Mouse (Mus musculus): ENCODE results near the gene Slc4a1ap. TPM values are rescaled to one million over a fixed set of nuclear protein-coding genes. Genes with fewer than 3 reads are reported as not detected.
"Not testable (repeated sequence)": the region's sequence is repeated elsewhere in the genome, so short reads cannot be mapped to it uniquely, and the experiment has no call there.

The Slc4a1ap gene
- total RNA-seq, 2 experiments from 2014 or later, result 47.1 to 50.7 TPM

DNA sequence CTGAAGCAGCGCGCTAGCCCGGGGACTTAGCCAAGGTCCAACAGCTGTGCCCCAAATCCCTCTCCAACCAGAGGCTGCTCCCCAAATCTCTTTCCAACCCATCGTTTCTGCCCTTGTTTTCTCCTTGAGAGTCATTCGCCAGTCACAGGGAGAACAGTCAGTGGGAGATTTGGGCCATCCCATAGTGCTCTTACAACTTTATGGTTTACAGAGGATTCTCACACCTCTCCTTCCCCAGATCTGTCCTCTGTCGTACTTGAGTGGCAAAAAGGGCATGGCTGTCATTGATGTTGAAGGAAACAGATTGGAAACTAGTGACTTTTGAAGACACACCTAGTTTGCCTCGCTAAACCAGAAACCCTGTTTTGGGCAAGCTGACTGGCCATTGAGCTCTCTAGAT, 37.1 kb downstream of the Slc4a1ap start:
- intact Hi-C loops (cut with DNase I), result loop anchor here (1.0 to 10.0 kb wide), 3 partner anchors 573 to 741 kb away; no protein-coding TSS in a partner anchor

GRCm38 (mm10) chr5:31564976-31565375, 38.2 kb downstream of the Slc4a1ap start:
- intact Hi-C loops (cut with DNase I), result loop anchor here (2.0 to 10.0 kb wide), 2 partner anchors 572 to 740 kb away; no protein-coding TSS in a partner anchor
- peak in 1 of 2 experiments; percentile 29 for DNase-seq (ENCODE audit: low spot score in 2 of 2)

More for the DNA sequence above, 37.1 kb downstream of the Slc4a1ap start:
- DNase-seq (ENCODE audit: low spot score in 2 of 2), result no peak

- intact Hi-C loops (cut with DNase I), result loop anchor here (10.0 kb wide), 1 partner anchor 739 kb away; no protein-coding TSS in a partner anchor
These were observed 39.2 kb downstream of the Slc4a1ap start for GRCm38 (mm10) chr5:31566026-31566425.

GRCm38 (mm10) chr5:31566457-31566856, 39.7 kb downstream of the Slc4a1ap start:
- intact Hi-C loops (cut with DNase I), result loop anchor here (10.0 kb wide), 1 partner anchor 738 kb away; no protein-coding TSS in a partner anchor
- no peak for DNase-seq (ENCODE audit: low spot score in 2 of 2)

More at GRCm38 (mm10) chr5:31566026-31566425, 39.2 kb downstream of the Slc4a1ap start:
- no peak for DNase-seq (ENCODE audit: low spot score in 2 of 2)

- DNase-seq (ENCODE audit: low spot score in 2 of 2), result no peak
- intact Hi-C loops (cut with DNase I), result loop anchor here (10.0 kb wide), 1 partner anchor 737 kb away; no protein-coding TSS in a partner anchor
These were observed 41.3 kb downstream of the Slc4a1ap start for GRCm38 (mm10) chr5:31567951-31568657.

DNA sequence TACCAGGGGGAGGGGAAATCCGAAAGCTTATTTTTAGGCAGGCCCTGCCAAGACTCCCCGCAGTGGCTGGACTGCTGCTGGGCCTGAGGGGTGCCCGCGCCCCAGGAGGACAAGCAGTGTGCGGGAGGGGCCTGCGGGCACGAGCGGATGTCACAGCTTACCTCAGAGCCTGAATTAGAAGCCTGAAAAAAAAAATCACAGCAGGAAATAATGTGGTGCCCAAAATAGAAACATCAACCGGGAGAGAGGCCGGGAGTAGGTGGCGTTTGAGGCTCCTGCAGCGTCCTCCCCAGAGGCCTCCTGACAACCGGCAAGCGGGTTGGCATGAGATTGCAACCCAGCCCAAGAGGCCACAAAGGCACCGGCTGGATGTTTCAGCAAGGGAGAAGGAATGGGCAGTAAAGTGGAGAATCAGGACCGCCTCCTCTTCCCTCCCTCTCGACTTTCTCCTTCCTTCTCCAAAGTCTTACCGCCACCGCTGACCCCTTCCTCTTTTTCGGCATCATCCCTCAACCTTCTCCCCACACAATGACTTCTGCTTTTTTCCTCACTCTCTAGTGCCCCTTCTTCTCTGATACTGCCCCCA, 44.3 kb downstream of the Slc4a1ap start:
- DNase-seq (ENCODE audit: low spot score in 2 of 2), result peak; percentile 52 to 58

GRCm38 (mm10) chr5:31573722-31574121, 46.9 kb downstream of the Slc4a1ap start:
- intact Hi-C loops (cut with DNase I), result no loop called here
- DNase-seq (ENCODE audit: low spot score in 2 of 2), result no peak

More for the DNA sequence above, 44.3 kb downstream of the Slc4a1ap start:
- intact Hi-C loops (cut with DNase I), result no loop called here

- peak; percentile 59 to 61 for DNase-seq (ENCODE audit: low spot score in 2 of 2)
- intact Hi-C loops (cut with DNase I), result no loop called here
These were observed 49.8 kb downstream of the Slc4a1ap start for GRCm38 (mm10) chr5:31576539-31576975.

- DNase-seq (ENCODE audit: low spot score in 2 of 2), result no peak
- intact Hi-C loops (cut with DNase I), result no loop called here
These were observed 54.5 kb downstream of the Slc4a1ap start for GRCm38 (mm10) chr5:31581263-31581662.

- intact Hi-C loops (cut with DNase I), result no loop called here
- DNase-seq (ENCODE audit: low spot score in 2 of 2), result no peak
These were observed 55.1 kb downstream of the Slc4a1ap start for GRCm38 (mm10) chr5:31581932-31582331.

- no peak for DNase-seq (ENCODE audit: low spot score in 2 of 2)
- intact Hi-C loops (cut with DNase I), result no loop called here
These were observed 56.5 kb downstream of the Slc4a1ap start for GRCm38 (mm10) chr5:31583261-31583660.

GRCm38 (mm10) chr5:31585526-31585925, 58.7 kb downstream of the Slc4a1ap start:
- intact Hi-C loops (cut with DNase I), result no loop called here
- no peak for DNase-seq (ENCODE audit: low spot score in 2 of 2)

- no peak for DNase-seq (ENCODE audit: low spot score in 2 of 2)
- intact Hi-C loops (cut with DNase I), result no loop called here
These were observed 61.2 kb downstream of the Slc4a1ap start for GRCm38 (mm10) chr5:31588016-31588415.

DNA sequence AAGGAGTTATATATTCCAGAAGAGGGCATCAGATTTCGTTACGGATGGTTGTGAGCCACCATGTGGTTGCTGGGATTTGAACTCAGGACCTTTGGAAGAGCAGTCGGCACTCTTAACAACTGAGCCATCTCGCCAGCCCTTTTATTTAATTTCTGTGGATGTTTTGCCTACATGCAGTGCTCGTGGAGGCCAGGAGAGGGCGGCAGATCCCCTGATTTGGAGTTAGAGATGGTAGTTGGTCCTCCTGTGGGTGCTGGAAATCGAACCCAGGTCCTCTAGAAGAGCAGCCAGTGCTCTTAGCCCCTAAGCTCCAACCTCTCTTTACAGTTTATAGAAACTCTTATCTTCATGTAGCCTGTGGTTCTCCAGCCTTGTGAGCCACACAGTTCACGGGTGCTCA, 61.9 kb downstream of the Slc4a1ap start:
- DNase-seq (ENCODE audit: low spot score in 2 of 2); intact Hi-C loops (cut with DNase I): not testable (repeated sequence)

GRCm38 (mm10) chr5:31589711-31590319, 63.0 kb downstream of the Slc4a1ap start:
- peak; percentile 31 to 59 for DNase-seq (ENCODE audit: low spot score in 2 of 2)
- intact Hi-C loops (cut with DNase I), result loop anchor here (10.0 kb wide), 1 partner anchor 545 kb away; the partner anchor contains the start of gene Fosl2

- peak in 1 of 2 experiments; percentile 66 for DNase-seq (ENCODE audit: low spot score in 2 of 2)
- intact Hi-C loops (cut with DNase I), result loop anchor here (10.0 kb wide), 1 partner anchor 544 kb away; the partner anchor contains the start of gene Fosl2
These were observed 64.3 kb downstream of the Slc4a1ap start for GRCm38 (mm10) chr5:31591122-31591521.

- no peak for DNase-seq (ENCODE audit: low spot score in 2 of 2)
- intact Hi-C loops (cut with DNase I), result loop anchor here (5.0 to 10.0 kb wide), 2 partner anchors 101 to 539 kb away; partner anchors contain the start of genes Babam2, Fosl2 and Rbks
These were observed 69.1 kb downstream of the Slc4a1ap start for GRCm38 (mm10) chr5:31595868-31596267.

DNA sequence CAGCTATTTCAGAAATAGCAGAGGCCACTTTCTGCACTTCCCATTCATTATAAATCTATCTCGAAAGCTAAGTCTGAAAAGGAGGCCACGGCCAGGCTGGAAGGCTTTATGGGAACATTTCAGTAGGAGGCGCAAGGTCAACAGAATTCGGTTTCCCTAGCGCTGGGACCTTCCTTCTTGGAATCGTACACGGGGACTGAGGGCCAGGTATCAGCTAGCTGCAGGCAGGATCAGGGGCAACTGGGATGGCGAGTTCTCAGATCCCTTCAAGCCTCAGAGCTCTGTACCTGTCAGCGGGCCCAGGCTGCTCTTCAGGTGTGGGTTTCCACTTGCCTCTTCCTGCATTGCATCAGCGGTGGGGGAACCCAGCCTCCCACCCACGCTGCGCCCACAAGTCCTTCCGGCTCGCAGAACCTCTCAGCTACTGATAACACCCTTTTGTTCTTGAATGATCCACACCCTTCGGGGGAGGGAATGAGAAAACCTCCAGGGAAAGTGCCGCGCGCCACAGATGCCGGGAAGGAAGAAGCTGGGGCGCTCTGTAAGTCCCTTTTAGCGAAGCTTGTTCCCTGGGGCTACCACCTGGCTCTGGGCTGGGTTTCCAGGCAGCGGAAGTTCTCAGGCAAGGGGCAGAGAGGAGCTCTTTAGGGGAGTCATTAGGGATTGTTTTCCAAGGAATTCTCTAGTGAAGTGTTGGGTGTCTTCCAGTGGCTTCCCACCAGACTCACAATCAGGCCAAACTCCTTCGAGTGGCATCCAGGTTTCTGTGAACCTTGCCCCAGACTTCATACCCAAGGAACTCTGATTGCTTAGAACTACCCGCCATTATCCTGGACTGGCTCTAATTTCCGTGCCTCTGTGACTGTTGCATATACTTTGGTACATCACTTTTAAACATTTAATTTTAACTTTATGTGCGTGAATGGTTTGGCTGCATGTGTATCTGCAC, 70.0 kb downstream of the Slc4a1ap start, which contains the start of gene Mrpl33:
Gene Mrpl33 (plus strand): TSS at position 455 of the 949 bp plus-strand sequence.
- intact Hi-C loops (cut with DNase I), result loop anchor here (5.0 to 10.0 kb wide), 2 partner anchors 101 to 538 kb away; partner anchors contain the start of genes Babam2, Fosl2 and Rbks
- peak in 1 of 2 experiments; percentile 27 for DNase-seq (ENCODE audit: low spot score in 2 of 2)
